ENCODE assay signal across 18 mouse cellular contexts in genomic region chr2:47074191-47074590, GRCm38 (mm10).
"Had no signal": no experiment of that assay in that cellular context is flagged by ENCODE, and none has a peak within 500 bp of the region (broad histone marks: within the 10 kb centered on the region; RNA-seq: fewer than 3 reads in every experiment).

No protein-coding gene starts in this region.

- ATAC-seq: forebrain, embryonic 13.5 days; forebrain, embryonic 14.5 days; forebrain, embryonic 15.5 days; forebrain, embryonic 16.5 days; forebrain, postnatal 0 days had no signal

- DNase-seq: cerebellum, postnatal 10 days; cerebellum, postnatal 14 days; cerebellum, postnatal 25 days; cerebellum, postnatal 36 days; embryo, embryonic 11 days; forebrain, postnatal 0 days; gastrocnemius, adult 2 months; gastrocnemius, postnatal 10 days; gastrocnemius, postnatal 14 days; gastrocnemius, postnatal 25 days; gastrocnemius, postnatal 36 days; heart, adult 11 months; heart, adult 18-20 months; heart, adult 2 months had no signal
